Mouse (Mus musculus) thymus, postnatal 10 days (tissue): ENCODE data around the gene Tsc22d4.
A peak's percentile ranks its signal among the peaks of the same experiment; 100 is the strongest.

ENCODE experiments used
- DNase-seq, 2 experiments: peaks; one replicate each; pipeline ENCODE4 v3.0.0; 2021; ENCODE audit warnings: low spot score in 2 of 2

Gene Tsc22d4

DNA sequence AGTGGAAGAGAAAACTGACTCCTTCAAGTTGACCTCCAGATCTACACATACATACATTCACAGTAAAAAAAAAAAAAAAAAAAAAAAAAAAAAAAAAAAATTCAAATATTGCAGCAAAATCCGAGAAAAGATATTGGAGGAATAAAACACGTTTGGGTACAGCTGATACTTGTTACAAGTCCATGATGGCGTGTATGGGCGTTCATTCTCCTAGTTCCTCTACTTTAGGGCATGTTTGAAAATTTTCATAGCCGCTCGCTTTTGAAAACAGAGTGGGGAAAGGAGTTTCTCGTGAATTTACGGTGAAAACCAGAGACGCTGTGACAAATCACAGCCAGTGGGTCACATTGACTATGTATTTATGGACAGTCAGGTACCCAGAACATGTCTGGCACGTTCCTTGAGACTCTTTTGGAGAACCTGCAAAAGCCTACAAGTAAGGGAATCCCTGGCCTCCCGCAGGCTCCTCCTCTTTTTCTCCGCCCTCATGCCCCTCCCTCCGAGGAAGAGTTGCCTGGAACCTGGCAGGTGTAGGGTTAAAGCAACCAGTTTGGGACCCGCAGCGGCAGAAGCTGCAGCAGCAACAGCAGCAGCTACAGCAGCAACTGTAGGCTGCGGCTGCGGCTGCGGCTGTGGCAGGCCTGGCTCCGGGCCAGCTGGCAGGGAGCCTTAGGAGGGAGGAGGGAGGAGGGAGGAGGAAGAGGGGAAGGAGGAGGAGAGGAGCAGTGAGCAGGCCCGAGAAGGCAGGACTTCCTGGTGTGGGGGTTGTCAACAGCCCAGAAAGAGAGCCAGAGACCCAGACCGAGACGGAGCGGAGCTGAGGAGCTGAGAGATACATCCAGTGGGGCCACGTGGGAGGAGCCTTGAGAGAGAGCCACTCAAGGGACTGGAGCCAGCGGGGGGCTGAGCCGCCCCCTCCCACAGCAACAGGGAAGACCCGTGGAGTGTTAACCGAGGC lies at the start of gene Tsc22d4:
Tsc22d4 (plus strand) TSS at position 517 of the 958 bp plus-strand sequence.
- DNase-seq = peak; percentile 92 to 96

DNA sequence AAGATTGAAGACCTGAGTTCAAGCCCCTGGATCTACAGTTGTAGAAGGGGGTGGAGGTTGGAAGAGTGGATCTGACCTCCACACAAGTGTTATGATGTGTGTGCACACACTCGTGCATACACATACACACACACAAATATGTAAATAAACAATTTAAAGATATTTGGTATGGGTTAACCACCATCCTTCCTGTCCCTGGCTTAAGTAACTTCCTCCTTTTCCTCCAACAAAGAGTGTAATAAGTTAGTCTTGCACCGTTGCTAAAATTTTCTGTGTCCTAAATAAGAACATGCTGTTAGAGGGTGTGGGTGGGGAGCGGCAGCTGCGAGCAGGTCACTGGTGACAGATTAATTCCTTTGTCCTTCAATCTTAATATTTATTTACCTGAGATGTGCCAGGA lies 49.6 kb upstream of the Tsc22d4 start:
- DNase-seq = no peak

DNA sequence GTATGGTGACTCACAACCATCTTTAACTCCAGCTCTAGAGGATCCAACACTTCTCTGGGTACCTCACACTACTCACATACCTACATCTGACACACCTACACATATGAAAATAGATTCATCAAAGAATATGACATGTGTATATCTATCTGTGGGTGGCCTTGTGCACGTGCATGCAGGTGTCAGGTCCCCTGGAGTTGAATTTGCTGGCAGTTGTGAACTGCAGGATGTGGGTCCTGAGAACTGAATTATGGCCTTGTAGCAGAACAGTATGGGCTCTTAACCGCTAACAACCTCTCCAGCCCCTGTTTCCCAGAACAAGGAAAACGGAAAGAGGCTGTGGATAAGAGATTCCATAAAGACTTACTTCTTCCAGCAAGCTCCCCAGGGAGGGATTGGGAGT lies 46.5 kb upstream of the Tsc22d4 start:
- no peak for DNase-seq

DNA sequence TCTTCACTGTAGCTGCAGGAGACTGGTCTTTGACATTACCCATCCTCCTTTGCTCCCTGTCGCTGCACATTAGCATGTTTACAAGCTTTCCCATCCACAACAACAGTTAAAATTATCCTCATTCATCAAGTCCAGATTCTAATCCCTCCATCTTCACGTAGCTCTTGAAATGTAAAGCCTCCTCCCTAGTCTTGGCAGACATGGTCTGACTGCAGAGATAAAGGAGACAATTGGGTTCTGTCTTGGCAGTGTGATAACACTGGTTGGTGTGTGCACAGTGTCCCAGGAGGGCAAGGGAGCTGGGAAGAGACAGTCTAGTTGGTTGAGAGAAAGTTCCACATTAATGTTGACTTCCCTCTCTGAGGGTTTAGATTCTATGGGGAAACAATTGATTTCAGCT lies 45.7 kb upstream of the Tsc22d4 start:
- no peak for DNase-seq

DNA sequence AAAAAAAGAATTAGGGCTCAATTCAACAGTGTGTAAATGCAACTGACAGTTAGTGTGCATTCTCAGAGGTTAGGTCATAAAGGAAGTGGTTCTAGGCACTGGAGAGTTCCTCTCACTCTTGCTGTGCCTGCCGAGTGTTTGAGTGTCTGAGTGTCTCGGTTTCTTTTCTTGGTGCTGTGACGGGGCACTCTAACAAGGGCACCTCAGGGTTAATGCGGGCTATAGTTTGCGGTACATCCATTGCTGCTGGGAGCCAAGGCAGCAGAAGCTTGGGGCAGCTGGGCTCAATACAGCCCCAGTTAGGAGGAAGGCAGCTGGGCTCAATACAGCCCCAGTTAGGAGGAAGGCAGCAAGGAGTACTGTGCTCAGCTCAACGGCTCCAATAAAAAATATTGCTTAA lies 40.3 kb upstream of the Tsc22d4 start:
- peak; percentile 59 for DNase-seq

DNA sequence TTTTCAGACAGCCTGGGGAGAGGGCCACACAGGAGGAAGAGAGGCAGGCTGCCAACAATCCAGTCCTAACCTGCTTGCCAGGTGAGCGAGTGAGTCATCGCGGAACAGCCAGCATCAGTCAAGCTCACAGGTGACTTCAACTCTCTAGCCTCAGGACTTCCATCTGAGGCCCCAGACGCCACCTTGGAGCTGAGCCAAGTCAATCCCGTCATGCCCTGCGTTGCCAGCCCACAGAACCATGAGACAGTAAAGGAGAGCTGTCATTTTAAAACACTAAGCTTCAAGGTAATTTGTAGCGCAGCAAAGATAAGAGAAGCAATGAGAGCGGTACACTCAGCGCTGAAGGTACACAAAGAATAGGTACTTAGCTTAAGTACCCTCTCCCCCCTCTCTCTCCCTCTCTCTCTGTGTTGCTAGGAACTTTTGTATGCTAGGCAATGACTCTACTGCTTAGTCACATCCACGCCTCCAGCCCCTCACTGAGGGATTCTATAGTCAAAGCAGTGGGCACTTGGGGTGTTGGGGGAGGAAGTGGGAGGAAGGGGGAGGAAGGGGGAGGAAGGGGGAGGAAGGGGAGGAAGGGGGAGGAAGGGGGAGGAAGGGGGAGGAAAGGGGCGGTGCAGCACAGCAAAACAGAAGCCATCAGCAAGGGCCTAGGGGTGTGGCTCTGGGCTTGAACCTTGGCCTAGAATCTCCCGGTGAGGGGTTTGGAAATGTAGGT lies 38.5 kb upstream of the Tsc22d4 start:
- DNase-seq = peak; percentile 73 to 79

DNA sequence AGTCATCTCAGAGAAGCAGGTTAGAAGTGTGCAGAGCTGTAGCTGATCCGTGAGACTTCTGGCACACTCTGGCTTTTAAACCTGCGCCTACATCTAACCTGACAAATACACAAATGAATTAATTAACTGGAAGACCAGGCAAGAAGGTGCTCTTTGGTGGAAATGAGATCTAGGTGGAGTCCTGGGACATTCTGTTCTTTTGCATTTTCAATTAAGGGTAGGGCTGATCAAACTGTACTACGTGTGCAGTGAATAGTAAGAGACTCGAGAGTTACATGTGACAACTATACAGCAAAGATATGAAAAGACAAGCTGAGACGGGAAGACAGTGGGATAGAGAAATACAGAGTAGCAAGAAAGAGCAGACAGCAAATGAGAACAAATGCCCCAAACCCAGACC lies 32.1 kb upstream of the Tsc22d4 start:
- no peak for DNase-seq

DNA sequence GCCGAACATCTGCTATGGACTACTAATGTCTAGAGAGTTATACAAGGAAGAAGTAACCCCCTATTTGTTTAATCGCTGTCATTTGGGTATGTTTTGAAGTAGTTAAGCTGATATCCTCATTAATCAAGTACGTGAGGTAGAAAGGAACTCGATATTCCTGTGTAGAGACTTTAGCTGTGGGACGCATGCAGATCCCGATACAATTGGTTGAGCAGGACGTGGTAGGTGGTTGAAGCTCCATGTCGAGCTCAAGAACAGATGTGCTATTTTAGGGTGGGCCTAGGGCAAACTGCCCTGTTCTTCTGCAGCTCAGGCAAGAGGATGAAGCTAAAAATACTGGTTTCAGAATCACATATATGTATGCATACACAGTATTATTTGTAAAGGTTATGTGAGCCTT lies 29.8 kb upstream of the Tsc22d4 start:
- no peak for DNase-seq

DNA sequence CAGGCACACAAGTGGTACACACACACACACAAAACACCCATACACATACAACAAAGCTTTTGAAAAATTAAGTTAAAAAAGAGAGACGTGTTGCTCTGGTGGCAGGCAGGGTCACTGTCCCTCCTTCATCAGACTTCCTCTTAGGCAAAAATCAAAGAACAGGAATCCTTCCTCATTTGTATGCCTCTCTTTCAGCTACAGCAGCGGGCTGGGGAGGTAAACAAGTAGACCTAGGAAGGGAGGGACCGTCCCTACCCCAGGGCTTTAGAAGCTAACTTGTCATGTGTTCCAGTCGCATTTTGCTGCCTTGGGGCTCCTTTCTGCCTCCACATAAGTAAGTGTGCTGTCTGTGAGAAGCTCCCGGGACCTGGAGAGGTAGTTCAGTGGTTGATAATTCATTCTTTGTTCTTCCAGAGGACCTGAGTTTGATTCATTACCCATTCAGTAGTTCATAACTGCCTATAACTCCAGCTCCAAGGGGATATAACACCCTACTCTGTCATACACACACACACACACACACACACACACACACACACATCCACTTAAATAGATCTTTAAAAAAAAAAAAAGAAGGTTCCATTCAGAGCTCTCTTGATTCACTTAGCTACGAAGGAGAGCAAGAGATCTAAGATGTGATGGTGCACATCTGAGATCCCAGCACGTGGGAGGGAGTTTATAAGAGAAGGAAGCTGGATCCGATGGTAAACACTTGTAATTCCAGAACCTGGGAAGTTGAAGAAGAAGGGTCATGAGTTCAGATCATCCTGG lies 27.3 kb upstream of the Tsc22d4 start:
- no peak for DNase-seq

DNA sequence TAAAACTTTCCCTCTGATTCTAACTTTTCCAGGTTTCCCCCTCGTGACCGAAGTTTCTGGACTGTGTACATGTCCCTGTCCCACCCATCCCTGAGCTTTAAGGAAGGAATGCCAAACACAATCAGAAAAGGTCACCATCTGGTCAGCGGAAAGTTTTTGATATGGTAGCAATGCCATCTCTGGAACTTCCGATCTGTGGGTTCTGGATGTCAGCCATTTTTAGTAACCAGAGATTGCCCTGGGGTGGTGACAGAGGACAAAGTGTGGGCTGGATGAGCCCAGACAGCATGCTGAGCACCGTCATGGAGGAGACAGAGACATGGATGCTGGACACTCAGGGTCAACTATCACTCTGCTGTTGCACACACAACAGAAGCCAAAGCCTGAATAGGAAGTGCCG lies 26.4 kb upstream of the Tsc22d4 start:
- no peak for DNase-seq

DNA sequence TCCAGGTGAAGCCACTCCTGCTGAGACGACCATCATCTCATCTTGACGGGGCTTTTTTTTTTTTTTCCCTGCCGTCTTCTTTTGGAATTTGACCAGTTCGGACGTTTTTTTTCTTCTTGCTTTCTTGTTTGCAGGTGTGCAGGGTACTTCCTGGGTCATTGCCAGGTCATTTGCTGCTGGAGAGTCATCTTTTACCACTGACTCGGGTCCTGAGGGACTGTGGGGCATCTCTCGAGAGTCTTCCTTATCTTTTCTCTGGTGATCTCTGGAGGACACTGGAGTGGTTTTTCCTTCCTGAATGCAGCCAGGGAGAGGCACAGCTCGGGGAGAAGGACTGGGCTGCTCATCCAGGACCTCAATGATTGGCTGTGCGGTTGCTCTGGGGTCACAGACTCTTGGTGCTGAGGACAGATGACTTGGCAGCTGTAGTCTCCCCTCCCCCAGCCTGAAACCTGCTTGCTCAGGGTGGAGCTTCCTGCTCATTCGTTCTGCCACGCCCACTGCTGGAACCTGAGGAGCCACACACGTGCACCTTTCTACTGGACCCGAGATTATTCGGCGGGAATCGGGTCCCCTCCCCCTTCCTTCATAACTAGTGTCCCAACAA lies 24.9 kb upstream of the Tsc22d4 start:
- peak; percentile 67 to 73 for DNase-seq

DNA sequence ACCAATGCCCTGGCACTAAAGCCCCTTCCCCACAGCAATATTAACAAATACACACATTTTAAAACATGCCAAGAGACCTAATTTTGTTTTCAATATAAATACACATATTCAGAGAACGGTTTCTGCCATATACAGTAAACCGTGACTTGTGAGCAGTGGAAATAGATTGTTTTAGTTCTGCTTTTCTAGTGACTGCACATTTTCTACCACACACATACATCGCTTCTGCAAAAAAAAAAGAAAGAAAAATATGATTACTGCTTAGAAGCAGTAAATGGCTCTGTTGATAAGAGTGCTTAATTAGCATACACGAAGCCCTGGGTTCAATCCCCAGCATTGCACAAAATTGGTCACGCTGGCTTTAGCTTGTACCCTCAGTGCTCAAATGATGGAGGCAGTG lies 21.7 kb upstream of the Tsc22d4 start:
- no peak for DNase-seq

DNA sequence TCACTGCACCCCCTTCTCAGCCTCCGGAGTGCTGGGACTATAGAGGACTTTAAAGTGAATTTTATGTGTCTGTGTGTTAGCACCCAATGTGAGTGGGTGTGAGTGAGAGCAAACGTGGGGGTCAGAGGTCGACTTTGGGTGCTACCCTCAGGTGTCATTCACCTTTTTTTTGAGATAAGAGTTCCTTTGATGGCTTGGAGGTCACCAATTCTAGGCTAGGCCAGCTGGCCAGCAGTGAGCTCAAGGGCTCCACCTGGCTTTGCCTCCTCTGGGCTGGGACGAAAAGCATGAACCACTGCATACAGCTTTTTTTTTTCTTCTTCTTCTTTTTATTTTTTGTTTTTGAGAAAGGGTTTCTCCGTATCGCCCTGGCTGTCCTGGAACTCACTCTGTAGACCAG lies 18.8 kb upstream of the Tsc22d4 start:
- no peak for DNase-seq

DNA sequence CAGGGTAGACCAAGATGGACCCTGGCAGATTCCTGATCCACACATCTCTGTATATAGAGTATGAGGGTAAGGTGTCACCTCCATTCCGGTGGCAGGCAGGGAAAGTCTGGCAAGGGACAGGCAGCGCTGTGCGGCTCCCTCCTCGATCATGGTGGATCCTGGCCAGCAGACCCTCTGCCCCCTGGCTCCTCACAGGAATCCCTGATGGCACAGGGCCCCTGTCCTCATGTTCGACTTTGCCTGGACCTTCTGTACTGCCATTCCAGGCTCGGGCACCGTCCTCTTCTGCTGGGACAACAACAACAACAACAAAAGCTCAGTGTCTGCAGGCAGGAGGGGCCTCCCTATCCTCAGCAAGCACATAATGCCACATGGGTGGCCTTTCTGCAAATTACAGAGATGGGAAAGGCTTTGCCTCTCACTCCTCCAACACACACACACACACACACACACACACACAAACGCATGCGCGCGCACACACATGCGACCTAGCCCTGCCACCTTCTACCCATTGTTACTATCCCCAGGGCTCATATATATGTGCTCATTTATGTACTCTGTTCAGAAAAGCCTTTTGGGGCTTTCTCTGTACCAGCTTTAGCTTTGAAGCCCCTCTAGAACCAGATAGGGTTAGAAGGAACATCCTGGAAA lies 11.8 kb upstream of the Tsc22d4 start:
- DNase-seq = no peak

DNA sequence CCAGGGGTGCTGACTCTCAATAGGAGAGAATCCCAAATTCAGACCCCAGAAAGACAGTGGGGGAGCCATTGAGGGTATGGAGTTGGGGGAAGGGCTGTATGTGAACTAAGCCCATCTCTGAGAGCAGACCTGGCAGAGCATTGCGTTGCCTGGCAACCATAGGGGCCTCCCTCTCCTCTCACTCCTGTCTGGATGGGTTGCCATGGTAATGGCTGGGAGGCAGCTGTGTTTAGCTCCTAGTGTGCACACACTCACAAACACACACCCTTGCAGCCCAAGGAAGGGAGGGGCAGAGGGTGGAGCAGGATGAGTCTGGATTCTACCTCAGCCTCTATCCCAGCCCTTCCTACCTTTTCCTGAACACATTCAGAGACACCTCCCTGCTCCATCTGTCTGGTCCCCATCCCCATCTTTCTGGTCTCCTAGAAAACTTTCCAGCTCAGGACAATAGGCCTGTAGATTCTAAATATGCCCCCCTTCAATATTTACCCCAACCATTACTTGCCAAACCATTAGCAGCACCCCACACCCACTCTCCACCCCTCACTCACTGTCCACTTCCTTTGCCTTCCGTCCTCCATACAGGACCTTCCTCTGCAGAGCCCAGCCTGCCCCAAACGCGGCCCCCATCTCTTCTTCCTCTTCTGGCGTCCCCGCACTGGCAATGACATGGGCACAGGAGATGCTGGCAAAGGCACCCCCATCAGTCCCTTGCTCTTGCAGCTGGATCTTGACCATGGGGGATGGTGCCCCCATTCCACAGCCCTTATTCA lies 11.1 kb upstream of the Tsc22d4 start:
- no peak for DNase-seq

DNA sequence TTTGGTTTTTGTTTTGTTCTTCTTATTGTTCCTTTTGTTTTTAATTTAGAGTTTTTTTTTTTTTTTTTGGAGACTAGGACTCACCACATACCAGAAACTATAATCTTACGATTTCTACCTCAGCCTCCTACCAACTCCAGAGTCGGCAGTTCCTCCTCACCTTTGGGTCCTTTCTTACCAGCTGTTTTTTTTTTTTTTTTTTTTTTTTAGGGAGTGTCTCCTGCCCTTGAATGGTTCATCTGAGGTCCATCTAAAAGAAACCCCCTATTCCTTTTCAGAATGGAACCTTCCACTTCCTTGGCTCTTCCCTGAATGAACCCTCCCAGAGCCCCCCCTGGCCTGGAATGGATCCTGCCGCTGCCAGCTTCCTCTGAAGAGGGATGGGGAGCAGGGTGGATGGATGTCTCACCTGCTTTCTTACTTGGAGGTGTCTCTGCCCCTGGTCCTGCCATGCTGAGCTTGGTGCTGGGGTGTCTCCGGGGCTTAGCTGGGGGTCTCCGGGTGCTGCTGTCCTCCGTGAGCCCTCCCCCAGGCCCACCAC lies 8.1 kb upstream of the Tsc22d4 start:
- DNase-seq = no peak

DNA sequence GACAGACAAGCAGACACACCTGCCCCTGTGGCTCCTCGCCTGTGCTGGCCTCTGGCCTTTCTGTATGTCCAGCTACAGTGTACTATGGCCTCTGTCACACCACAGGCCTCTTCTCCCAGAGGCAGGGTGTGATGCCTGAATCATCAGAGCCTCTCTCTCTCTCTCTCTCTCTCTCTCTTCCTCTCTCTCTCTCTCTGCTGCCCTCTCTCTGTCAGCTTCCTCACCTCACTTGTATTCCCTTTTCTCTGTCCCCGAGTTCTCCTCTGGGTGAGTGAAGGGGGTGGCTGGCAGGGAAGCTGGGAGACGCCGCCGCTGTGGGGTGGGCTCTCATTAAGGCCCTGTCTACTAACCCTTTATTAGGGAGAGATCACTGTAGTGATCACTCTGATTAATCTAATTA lies 7.0 kb upstream of the Tsc22d4 start:
- DNase-seq = peak in 1 of 2 experiments; percentile 47

DNA sequence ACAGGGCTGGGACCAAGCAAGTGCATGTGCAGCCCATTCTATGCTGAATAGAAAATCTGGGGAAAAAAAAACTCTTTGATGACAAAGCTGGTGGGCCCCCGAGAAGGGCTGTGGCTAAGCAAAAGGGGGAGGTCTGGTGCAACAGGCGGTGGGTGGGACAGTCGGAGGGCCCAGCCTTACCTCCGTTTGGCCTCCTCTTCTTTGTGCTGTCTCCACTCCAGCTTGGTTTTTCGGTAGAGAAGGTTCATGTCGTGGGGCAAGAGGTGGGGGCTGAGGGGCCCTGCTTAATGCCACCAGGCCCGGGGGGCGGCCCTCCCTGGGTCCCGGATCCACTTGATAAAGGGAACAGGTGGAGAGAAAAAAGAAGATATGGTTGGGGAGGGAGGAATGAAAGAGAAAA lies 6.1 kb upstream of the Tsc22d4 start:
- DNase-seq = no peak

DNA sequence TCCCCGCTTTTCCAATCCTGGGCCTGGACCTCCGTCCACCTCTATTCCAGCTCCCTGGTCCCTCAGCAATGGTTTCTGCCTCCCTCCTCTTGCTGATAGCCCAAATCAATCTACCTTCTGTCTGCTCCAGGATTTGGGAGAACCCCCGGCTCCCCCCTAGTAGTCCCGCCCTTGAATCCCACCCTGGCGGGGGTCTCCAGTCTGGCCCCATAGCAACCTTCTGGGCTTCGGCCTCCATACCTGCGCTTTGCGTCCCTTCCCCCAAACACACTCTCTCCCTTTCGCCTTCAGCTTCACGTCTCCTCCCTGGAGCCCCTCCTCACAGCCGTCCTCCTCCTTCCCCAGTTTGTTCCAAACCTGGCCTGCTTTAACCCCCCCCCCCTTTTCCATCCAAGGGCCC lies 5.0 kb upstream of the Tsc22d4 start:
- no peak for DNase-seq
